Mouse (Mus musculus): ENCODE measurements at regions not wholly inside any gene's neighbourhood (a gene's known extent, or its start where the extent isn't known, plus 50 kb on each side); places are given as distances from the start of the nearest gene placed in this dataset.

- TF ChIP-seq POLR2A (IDR thresholded peaks at IDR 0.05; ENCODE audit: borderline replicate concordance, low read depth, low read length) (no peak), CTCF (IDR thresholded peaks at IDR 0.05; ENCODE audit: low read depth, low read length) (no peak)
Measured at GRCm38 (mm10) chr3:115632417-115632743, 82.5 kb downstream of the S1pr1 start.
